Mouse (Mus musculus) 3134 (cell line): ENCODE data around the gene Pepd.
A peak's percentile ranks its signal among the peaks of the same experiment; 100 is the strongest.

ENCODE experiments used
- DNase-seq: peaks from one replicate; pipeline ENCODE4 v3.0.0-alpha.2; 2011; ENCODE audit warnings: low spot score; ENCODE audit not compliant: insufficient read length; ENCODE audit errors: extremely low read depth

Pepd gene

DNA sequence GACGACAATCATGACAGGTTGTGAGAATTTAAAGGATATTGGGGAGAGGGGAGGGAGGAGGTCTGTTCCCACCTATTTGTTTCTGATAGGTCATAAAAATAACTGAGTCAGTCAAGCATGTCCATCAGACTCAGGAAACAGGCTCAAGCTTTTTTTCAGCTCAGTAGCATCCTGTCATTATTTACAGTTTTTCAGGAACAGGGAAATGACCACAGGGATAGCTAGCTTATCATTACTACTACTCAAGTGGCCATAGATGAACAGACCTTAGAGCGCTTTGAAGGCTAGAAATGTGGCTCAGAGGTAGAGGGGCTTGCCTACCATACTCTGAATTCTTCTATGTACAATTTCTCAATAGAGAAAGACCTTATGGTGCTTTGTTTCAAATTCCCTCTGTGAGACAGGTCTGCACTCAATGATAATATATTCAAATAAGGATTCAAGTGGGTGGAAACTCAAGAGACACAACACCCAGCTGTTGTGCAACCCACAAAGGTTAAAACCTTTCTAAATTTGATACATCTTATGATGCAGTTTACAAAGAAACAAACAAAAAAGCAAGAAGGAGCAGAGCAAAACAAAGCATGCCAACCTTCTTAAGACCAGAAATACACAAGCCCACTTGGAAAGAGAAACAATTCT lies 142.9 kb downstream of the Pepd start:
- DNase-seq, result no peak

DNA sequence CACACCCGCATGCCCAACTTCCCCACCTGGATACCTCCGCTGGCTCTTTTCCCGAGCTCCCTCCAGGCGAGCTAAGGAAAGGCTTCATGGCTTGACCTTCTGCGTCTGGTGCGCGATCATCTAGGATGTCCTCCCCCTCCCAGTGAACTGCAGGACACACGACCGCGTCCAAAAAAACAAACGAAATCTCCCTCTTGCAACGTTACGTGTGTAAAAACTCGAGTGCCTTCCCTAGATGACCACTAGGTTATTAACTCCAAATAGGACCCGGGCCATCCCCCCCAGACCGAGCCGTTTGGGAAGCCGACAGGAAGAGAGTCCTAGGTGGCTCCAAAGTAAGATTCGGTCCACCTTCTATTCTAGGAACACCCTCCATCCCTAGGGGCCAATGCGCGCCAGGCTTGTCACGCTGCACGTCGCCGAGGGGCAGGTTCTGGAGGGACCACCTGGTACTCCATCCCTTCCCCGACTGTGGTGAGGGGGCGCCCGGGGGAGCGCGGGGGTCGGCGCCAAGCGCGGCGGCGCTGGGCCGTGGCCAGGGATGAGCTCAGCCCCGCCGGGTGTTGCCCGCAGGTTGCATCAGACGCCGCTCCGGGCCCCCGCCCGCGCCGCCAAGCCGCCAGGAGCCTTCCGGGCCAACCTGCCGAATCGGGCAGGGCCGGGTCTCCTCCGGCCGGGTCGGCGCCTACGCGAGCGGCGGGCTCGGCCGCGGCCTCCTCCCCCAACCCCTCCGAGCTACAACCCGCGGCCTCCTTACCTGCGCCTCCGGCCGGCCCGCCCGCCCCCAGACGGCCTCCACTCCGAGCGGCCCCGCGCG lies 143.6 kb downstream of the Pepd start:
- no peak for DNase-seq

DNA sequence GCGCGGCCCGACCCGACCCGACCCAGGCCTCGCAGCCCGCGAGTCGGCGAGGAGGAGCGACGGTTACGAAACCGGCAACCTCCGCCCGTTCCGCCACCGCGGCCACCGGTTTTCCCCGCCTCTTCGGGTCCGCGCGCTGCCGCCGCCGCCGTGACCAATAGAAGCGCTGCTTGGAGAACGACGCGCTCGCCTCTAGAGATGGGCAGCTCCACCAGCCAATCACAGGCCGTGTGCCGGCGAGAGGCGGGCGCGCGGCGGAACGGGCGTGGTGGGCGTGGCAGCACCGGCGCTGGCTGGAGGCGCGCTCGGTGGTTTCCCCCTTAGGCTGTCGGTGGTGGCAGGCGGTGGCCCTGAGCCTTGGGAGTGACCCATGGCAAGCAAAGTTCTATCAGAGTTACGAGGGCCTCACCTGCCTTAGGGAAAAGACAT lies 144.3 kb downstream of the Pepd start, which contains the start of gene Cebpg:
Gene Cebpg (minus strand): TSS at position 138 of the 429 bp plus-strand sequence.
- peak; percentile 91 for DNase-seq

DNA sequence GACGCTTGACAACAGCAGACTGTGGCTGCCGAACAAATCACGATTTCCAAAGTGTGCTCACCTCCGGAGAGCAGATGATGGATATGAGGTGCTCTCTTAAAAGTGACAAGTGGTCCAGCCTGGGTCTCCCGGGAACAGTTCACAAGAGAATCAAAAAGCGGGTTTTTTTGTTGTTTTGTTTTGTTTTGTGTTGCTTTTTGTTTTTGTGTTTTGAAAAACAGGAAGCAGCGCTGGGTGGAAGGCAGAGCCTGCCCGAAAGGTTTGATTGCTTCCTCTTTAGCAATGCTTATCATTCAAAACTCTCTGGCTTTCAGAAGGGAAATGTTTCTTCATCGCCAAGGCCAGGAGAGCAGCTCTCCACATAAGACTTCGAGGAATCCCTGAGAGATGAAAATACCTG lies 144.8 kb downstream of the Pepd start:
- DNase-seq, result no peak

DNA sequence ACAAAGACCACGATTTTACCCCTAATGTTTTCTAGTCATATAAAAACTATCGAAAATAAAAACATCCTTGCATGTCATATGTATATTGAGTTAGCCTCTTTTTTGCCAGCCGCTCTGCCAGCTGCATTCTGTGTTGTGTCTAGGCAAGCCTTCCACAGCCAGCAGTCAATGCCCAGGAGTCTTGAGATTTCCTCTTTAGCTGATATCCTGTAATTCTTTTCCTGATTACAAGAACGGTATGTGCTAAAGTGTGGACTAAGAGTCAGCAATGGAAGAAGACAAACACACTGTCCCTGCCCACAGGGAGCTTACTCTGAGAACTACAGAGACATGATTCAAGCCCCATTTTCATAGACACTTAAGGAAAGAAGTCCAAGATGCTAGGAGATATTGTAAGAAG lies 145.4 kb downstream of the Pepd start:
- DNase-seq, result no peak

DNA sequence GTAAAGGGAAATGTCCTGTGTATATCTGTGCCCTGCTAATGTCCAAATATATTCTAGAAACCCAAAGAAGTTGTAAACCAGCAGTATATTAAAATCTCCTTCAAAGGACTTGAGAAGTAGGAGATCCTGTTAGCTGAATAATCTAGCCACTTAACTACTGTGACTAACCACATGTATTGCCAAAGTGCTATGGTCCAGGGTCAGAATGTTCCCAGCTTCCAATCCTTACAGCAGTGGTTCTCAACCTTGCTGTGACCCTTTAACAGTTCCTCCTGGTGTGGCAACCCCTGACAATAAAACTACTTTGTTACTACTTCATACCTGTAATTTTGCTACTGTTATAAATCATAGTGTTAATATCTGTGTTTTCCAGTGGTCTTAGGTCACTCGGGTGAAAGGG lies 146.2 kb downstream of the Pepd start:
- no peak for DNase-seq

DNA sequence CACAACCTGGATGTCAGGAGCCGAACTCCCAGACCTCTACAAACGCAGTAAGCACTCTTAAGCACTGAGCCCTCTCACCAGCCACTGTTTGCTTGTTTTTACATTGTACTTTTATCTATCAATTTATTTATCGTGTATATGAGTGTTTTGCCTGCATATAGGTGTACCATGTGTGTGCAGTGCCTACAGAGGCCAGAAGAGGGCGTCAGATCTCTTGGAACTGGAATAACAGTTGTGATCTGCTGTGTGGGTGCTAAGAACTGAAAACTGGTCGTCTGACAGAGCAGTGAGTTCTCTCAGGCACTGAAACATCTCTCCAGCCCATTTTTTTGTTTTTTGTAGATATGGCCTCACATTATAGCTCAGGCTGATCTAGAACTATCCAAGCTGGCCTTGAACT lies 147.3 kb downstream of the Pepd start:
- DNase-seq, result no peak

DNA sequence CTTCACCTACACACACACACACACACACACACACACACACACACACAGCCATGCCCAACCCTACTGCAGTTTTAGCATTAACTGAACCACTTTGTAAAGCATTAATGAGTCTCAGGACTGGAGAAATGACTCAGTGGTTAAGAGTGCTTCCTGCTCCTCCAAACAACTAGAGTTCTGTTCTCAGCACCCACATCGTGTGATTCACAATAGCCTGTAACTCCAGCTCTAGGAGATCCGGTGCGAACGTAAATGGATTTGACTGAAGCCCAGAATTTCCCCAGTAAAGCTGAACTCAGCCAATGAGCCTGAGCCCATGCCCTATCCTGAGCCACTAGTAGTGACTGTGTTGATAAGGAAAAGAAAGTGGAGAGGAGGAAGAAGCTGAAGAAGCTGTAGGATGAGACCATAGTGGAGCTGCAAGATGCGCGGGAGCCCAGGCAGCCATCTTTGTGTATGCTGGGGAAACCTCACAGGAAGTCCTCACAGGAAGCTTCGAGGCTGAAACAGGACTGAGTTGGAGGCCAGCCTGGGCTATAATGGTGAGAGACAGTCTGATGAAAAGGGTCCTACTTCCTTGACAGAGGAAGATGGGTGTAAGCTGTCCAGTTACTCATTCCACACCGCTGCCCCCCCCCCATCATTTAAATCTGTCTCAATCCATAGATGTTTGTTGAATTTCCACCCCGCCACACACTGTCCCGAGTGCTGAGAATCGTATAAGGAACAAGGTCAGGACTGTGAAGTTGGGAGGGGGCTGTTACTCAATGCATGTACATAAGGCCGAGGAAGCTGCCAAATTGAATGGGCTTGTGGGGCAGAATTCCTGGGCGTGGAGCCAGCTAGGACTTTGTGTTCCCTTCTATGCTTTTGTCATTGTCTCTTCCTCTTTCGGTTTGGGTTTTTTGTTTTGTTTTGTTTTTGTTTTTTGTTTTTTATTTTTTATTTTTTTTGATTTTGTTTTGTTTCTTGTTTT lies 152.4 kb downstream of the Pepd start:
- no peak for DNase-seq

DNA sequence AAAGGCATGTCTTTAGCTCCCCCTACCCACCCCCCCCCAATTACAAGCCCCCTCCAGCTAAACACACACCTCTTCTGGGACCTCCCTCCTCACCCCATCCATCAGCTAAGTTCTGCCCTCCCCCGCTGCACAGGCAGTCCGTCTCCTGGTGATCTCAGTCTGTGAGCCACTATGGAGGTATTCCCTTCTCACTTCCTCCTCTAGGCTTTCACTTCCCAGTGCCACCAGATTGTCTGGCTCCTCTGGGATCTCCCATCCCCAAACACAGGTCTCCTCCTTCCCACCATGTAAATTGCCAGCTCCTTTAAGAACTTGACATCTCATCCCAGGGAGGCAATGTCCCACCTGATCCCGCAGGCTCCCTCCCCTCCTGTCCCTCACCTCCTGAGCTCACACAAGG lies 153.8 kb downstream of the Pepd start:
- no peak for DNase-seq

DNA sequence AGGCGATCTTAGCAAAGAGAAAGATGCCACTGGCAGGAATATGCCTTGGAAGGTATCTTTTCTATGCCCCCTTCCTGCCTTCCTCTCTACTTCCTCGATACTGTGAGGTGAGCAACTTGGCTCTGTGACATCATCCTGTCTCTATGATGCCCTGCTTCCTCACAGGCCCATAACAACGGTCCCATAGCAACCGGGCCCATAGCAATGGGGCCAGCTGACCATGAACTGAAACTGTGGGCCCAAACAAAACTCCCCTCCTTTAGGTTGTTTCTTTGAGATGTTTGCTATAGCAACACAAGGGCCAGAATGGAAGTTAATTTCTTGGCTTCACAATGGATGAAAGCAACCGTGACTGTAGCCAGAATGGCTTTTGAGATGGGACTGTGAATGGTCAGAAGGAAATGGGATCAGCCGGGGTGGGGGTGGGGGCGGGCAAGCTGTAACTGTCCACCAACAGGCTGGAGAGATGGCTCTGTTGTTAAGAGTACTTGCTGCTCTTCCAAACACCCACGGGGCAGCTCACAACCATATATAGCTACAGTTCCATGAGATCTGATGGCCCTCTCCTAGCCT lies 154.5 kb downstream of the Pepd start:
- no peak for DNase-seq

DNA sequence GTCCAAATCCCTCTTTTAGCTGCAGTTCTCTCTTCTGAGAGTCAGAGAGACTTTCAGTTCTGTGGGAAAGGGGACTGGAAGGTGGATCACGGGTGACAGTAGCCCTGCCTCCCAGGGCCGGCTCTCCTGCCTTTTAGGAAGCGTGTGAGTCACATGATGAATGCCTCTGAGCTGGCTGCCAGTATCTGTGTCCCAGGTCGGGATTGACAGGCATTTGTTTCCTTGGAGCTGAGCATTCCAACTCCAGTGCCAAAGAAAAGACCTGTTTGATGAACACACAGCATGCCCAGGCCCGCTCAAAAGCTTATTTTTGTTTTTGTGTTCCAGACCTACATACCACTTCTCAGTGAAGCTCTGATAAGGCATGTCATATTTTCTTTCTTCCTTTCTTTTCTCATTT lies 164.5 kb downstream of the Pepd start:
- DNase-seq, result peak; percentile 43

DNA sequence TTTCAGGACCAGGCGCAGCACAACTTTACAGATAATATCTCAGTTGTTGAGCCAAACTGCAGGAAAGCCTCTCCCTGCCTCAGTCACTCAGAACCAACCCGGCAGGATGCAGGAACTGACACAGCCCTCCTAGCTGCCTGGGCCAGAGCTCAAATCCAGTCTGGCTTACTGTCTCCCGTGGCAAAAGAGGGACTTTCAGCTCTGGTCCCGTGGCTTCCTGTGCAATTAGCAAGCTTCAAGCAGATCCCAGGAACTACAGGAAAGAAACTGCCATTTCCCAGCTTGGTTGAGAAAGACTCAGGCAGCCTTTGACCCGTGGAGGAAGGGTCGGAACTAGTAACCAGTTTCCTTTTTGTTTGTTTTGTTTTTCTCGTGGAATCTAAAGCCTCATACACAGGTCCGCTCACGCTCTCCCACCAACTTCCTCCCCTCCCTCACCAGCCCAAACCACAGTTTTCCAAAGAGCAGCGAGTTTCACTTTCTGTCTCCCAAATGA lies 168.7 kb downstream of the Pepd start:
- DNase-seq, result peak; percentile 34

DNA sequence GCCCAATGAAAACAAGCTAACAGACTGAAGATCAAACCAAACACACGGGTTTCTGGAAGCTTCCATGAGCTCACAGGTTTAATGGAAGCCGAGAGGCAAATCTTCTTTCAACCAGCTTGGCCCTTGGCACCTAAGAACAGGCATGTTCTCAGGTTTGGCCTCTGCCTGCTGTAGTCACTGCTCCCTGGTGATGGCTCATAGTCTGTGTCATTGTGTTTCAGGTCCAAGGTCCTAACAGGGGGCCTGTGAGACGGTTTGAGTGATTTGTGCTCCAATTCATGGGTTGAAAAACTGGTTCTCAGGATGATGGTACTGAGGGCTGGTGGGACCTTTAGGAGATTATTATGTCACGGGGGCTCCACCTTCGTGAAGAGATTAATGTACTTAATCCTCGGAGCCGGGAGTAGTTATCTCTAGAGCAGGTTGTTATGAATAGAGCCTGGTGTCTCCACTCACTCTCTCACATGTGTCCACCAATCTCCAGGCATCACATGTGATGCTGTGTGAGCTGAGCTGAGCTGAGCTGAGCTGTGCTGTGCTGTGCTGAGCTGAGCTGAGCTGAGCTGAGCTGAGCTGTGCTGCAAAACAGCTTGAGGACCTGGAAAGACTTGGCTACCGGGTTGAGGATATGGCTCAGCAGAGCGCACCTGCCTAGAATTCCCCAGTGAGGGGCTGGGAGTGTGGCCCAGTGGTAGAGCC lies 169.4 kb downstream of the Pepd start:
- no peak for DNase-seq

DNA sequence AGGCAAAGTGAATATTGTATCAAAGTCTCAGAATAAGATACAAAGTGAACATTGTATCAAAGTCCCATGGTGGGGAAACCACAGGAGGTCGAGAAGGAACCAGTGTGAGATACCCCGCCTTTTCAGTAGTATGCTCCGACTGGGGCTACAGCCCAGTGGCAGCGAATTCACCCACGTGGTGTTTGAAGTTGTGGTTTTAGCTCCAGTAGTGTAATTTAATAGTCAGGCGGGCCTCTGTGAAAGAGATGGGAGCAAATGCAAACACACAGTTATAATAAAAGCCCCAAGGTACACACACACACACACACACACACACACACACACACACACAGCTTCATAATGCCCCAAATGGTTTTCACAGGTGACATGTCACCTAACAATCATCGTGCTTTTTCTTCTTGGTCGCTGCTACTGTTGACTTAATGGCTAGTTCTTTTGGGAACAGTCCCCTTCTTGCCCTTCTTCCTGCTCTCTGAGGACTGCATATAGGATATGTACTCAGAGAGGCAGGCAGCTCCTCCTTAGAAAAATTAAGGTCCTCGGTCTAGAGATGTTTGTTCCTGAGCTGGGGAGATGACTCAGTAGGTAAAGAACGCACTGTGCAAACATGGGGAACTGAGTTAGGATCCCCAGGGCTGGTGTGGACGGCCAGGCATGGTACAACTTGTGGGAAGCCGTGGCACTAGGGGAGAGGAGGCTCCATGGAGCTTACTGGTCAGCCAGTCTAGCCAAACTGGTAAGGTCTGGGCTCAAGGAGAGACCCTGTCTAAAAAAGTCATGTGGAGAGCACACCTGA lies 172.6 kb downstream of the Pepd start:
- peak; percentile 23 for DNase-seq

DNA sequence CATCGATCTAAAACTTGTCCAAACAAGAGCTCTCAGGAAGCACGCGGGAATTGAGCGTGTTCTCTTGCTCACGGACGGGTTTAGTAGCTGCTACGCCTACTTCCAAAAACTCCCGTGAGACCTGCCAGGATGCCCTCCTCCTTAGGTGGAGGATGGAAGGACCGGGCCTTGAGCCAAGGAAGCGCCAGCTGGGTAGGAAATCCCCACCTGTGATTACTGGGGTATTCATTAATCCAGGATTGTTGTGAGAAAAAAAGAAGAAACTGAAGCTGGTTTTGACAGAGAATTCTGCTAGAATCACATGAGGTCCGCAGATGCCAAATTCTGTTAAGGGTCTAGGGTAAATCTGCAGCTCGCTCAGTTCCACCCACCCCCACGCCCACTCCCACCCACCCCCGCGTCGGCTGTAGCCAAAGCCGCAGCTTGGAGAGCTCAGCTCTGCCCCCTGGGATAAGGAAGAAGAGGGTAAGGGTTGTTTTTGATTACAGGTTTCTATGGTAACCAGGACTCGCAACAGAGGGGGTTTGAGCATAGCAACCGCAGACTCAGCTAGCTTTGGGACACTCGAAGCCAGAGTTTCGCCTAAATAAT lies 174.2 kb downstream of the Pepd start:
- DNase-seq, result no peak

DNA sequence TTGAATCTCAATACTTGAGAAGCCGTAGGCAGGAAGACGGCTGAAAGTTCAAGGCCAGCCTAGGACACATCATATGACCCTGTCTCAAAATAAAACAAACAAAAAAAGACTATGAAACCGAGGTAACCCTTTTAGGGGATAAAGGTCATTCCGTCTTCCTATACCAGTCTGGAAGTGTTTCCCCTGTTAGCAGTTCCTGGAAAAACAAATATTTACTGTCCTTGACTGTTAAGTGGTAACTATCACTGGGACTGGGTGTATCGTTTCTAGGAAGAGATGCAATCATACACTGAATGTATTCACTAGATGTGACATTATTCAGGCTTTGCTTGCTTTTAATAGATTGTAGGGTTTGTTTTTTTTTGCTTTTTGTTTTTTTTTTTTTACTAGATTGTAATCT lies 178.4 kb downstream of the Pepd start:
- DNase-seq, result no peak
